Mouse (Mus musculus): ENCODE measurements around the gene Lix1l. TPM values are rescaled to one million over a fixed set of nuclear protein-coding genes. Genes with fewer than 3 reads are reported as not detected.
A peak's percentile ranks its signal among the peaks of the same experiment; 100 is the strongest.

The Lix1l gene
- polyA plus RNA-seq, 1 experiment from 2014 or later = 5.6 TPM

GRCm38 (mm10) chr3:96559398-96559910 is 41.5 kb upstream of the Lix1l start:
- Histone ChIP-seq H3K4me2 (replicated peaks) (peak overlapping the region; percentile 83), H3K36me3 (peaks cover 23% of the 10 kb centered on the region), H3K4me1 (peaks cover 51% of the 10 kb centered on the region), H3K27me3 (no peaks in the 10 kb centered on the region), H3K27ac (replicated peaks) (no peak overlapping the region), H3K4me3 (peak overlapping the region; percentile 75), H3K9ac (replicated peaks) (peak overlapping the region; percentile 80; the same call in 1 of the 2 replicates), H3K9me3 (no peaks in the 10 kb centered on the region)
- 89% methylated on average over 12 of the region's 12 CpGs for WGBS
- ATAC-seq (ENCODE audit: low FRiP score, low read depth) = no peak

- no peak for ATAC-seq (ENCODE audit: low FRiP score, low read depth)
- Histone ChIP-seq H3K4me1 (peaks cover 47% of the 10 kb centered on the region), H3K4me3 (peak overlapping the region; percentile 75), H3K9me3 (no peaks in the 10 kb centered on the region), H3K27me3 (no peaks in the 10 kb centered on the region), H3K36me3 (peaks cover 23% of the 10 kb centered on the region), H3K4me2 (replicated peaks) (peak overlapping the region; percentile 83), H3K9ac (replicated peaks) (peak overlapping the region; percentile 80; the same call in 1 of the 2 replicates), H3K27ac (replicated peaks) (no peak overlapping the region)
- WGBS = 93% methylated on average over 23 of the region's 23 CpGs
Observed at GRCm38 (mm10) chr3:96559911-96560850, 40.8 kb upstream of the Lix1l start.

GRCm38 (mm10) chr3:96560881-96561668 is 39.9 kb upstream of the Lix1l start:
- WGBS = 92% methylated on average over 9 of the region's 9 CpGs
- Histone ChIP-seq H3K27me3 (no peaks in the 10 kb centered on the region), H3K9me3 (no peaks in the 10 kb centered on the region), H3K9ac (replicated peaks) (no peak overlapping the region), H3K4me2 (replicated peaks) (peak overlapping the region; percentile 83), H3K27ac (replicated peaks) (no peak overlapping the region), H3K4me1 (peaks cover 42% of the 10 kb centered on the region), H3K36me3 (peaks cover 23% of the 10 kb centered on the region), H3K4me3 (peak overlapping the region; percentile 10)
- no peak for ATAC-seq (ENCODE audit: low FRiP score, low read depth)

- Histone ChIP-seq H3K4me2 (replicated peaks) (no peak overlapping the region), H3K4me1 (peaks cover 33% of the 10 kb centered on the region), H3K9ac (replicated peaks) (no peak overlapping the region), H3K4me3 (no peak overlapping the region), H3K9me3 (no peaks in the 10 kb centered on the region), H3K27ac (replicated peaks) (0 out of 2 replicates have a peak overlapping the region, but pooled peaks have one; percentile 30), H3K36me3 (peaks cover 23% of the 10 kb centered on the region), H3K27me3 (no peaks in the 10 kb centered on the region)
- ATAC-seq (ENCODE audit: low FRiP score, low read depth) = no peak
- WGBS = 60% methylated on average over 10 of the region's 10 CpGs
Observed at GRCm38 (mm10) chr3:96561946-96562681, 38.8 kb upstream of the Lix1l start.

- Histone ChIP-seq H3K36me3 (peaks cover 23% of the 10 kb centered on the region), H3K4me2 (replicated peaks) (no peak overlapping the region), H3K4me3 (no peak overlapping the region), H3K9ac (replicated peaks) (no peak overlapping the region), H3K4me1 (peaks cover 31% of the 10 kb centered on the region), H3K27me3 (no peaks in the 10 kb centered on the region), H3K9me3 (no peaks in the 10 kb centered on the region), H3K27ac (replicated peaks) (no peak overlapping the region)
- whole genome bisulfite sequencing = 97% methylated on average over 8 of the region's 8 CpGs
- ATAC-seq (ENCODE audit: low FRiP score, low read depth) = no peak
Observed at GRCm38 (mm10) chr3:96563267-96563666, 37.7 kb upstream of the Lix1l start.

- WGBS = 79% methylated on average over 10 of the region's 10 CpGs
- H3K36me3 ChIP-seq = peaks cover 23% of the 10 kb centered on the region
- H3K4me3 ChIP-seq = no peak overlapping the region
- no peaks in the 10 kb centered on the region for H3K9me3 ChIP-seq
- no peak overlapping the region for H3K9ac ChIP-seq (replicated peaks)
- no peaks in the 10 kb centered on the region for H3K27me3 ChIP-seq
- no peak overlapping the region for H3K27ac ChIP-seq (replicated peaks)
- peaks cover 24% of the 10 kb centered on the region for H3K4me1 ChIP-seq
- no peak for ATAC-seq (ENCODE audit: low FRiP score, low read depth)
- H3K4me2 ChIP-seq (replicated peaks) = no peak overlapping the region
Observed at GRCm38 (mm10) chr3:96563911-96564632, 36.9 kb upstream of the Lix1l start.

- H3K4me1 ChIP-seq = peaks cover 19% of the 10 kb centered on the region
- H3K36me3 ChIP-seq = peaks cover 19% of the 10 kb centered on the region
- WGBS = 83% methylated on average over 7 of the region's 7 CpGs
- no peak overlapping the region for H3K27ac ChIP-seq (replicated peaks)
- ATAC-seq (ENCODE audit: low FRiP score, low read depth) = no peak
- no peaks in the 10 kb centered on the region for H3K9me3 ChIP-seq
- H3K27me3 ChIP-seq = no peaks in the 10 kb centered on the region
- no peak overlapping the region for H3K9ac ChIP-seq (replicated peaks)
- no peak overlapping the region for H3K4me2 ChIP-seq (replicated peaks)
- H3K4me3 ChIP-seq = no peak overlapping the region
Observed at GRCm38 (mm10) chr3:96564633-96565032, 36.3 kb upstream of the Lix1l start.

GRCm38 (mm10) chr3:96565105-96565504 is 35.8 kb upstream of the Lix1l start:
- peaks cover 14% of the 10 kb centered on the region for H3K36me3 ChIP-seq
- H3K4me2 ChIP-seq (replicated peaks) = no peak overlapping the region
- 85% methylated on average over 3 of the region's 3 CpGs for WGBS
- no peak overlapping the region for H3K9ac ChIP-seq (replicated peaks)
- no peak overlapping the region for H3K4me3 ChIP-seq
- H3K9me3 ChIP-seq = no peaks in the 10 kb centered on the region
- no peak for ATAC-seq (ENCODE audit: low FRiP score, low read depth)
- no peak overlapping the region for H3K27ac ChIP-seq (replicated peaks)
- H3K4me1 ChIP-seq = peaks cover 14% of the 10 kb centered on the region
- H3K27me3 ChIP-seq = no peaks in the 10 kb centered on the region

- Histone ChIP-seq H3K9me3 (no peaks in the 10 kb centered on the region), H3K9ac (replicated peaks) (no peak overlapping the region), H3K27ac (replicated peaks) (no peak overlapping the region), H3K4me1 (no peaks in the 10 kb centered on the region), H3K27me3 (no peaks in the 10 kb centered on the region), H3K4me2 (replicated peaks) (no peak overlapping the region), H3K36me3 (no peaks in the 10 kb centered on the region), H3K4me3 (no peak overlapping the region)
- 90% methylated on average over 8 of the region's 8 CpGs for WGBS
- ATAC-seq (ENCODE audit: low FRiP score, low read depth) = no peak
Observed at GRCm38 (mm10) chr3:96566661-96567450, 34.1 kb upstream of the Lix1l start.

GRCm38 (mm10) chr3:96568605-96569004 is 32.3 kb upstream of the Lix1l start:
- Histone ChIP-seq H3K9ac (replicated peaks) (no peak overlapping the region), H3K27me3 (no peaks in the 10 kb centered on the region), H3K27ac (replicated peaks) (no peak overlapping the region), H3K4me3 (no peak overlapping the region), H3K36me3 (no peaks in the 10 kb centered on the region), H3K4me2 (replicated peaks) (no peak overlapping the region), H3K9me3 (no peaks in the 10 kb centered on the region), H3K4me1 (no peaks in the 10 kb centered on the region)
- 56% methylated on average over 8 of the region's 8 CpGs for WGBS
- no peak for ATAC-seq (ENCODE audit: low FRiP score, low read depth)
